Mouse (Mus musculus): ENCODE data around the gene Camk1d.

DNA sequence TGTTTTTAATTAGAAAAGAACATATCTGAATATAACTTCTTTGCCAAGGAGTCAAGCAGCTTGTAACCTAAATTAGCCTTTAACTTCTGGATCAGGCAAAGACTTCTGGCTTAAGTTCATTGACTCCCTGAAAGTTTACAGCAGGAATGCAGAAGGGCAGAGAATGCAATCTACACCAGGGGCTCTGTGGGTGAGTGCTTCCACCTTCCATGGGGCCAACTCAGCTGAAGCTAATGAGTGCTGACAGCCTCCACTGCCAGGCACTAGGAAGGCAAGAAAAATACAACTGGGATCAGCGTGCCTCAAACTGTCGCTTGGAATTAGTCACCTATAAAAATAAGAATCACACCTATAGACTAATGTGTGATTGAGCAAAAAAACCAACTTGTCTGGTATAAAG is 199.2 kb downstream of the Camk1d start:
- TF ChIP-seq GATA1 (IDR thresholded peaks at IDR 0.05; ENCODE audit: borderline replicate concordance, low read length) (no peak), FLI1 (IDR thresholded peaks at IDR 0.05; ENCODE audit: low read length) (no peak)
